Mouse (Mus musculus): ENCODE data around the gene Ino80b.

Ino80b gene

GRCm38 (mm10) chr6:83141636-83142035 lies 16.4 kb upstream of the Ino80b start:
- DNase-seq (ENCODE audit: low read depth, low spot score) = peak; percentile 44

GRCm38 (mm10) chr6:83140044-83140443 lies 14.8 kb upstream of the Ino80b start:
- DNase-seq (ENCODE audit: low read depth, low spot score) = no peak

- DNase-seq (ENCODE audit: low read depth, low spot score) = peak; percentile 86
Measured at GRCm38 (mm10) chr6:83138056-83138455, 12.8 kb upstream of the Ino80b start.

GRCm38 (mm10) chr6:83137576-83137950 lies 12.3 kb upstream of the Ino80b start:
- peak; percentile 98 for DNase-seq (ENCODE audit: low read depth, low spot score)

- DNase-seq (ENCODE audit: low read depth, low spot score) = peak; percentile 82
Measured at GRCm38 (mm10) chr6:83136881-83137575, 11.8 kb upstream of the Ino80b start.

GRCm38 (mm10) chr6:83136291-83136880 lies 11.2 kb upstream of the Ino80b start:
- peak; percentile 80 for DNase-seq (ENCODE audit: low read depth, low spot score)

GRCm38 (mm10) chr6:83135571-83136161 lies 10.4 kb upstream of the Ino80b start:
- no peak for DNase-seq (ENCODE audit: low read depth, low spot score)

GRCm38 (mm10) chr6:83134951-83135513 lies 9.8 kb upstream of the Ino80b start, which contains the start of gene Rtkn:
Rtkn (plus strand) TSS chr6:83135463.
- no peak for DNase-seq (ENCODE audit: low read depth, low spot score)

- no peak for DNase-seq (ENCODE audit: low read depth, low spot score)
Measured at GRCm38 (mm10) chr6:83134226-83134625, 9.0 kb upstream of the Ino80b start.

GRCm38 (mm10) chr6:83132176-83132919 lies 7.1 kb upstream of the Ino80b start:
- no peak for DNase-seq (ENCODE audit: low read depth, low spot score)

- no peak for DNase-seq (ENCODE audit: low read depth, low spot score)
Measured at GRCm38 (mm10) chr6:83131469-83132034, 6.3 kb upstream of the Ino80b start.

GRCm38 (mm10) chr6:83127419-83127818 lies 2.2 kb upstream of the Ino80b start:
- DNase-seq (ENCODE audit: low read depth, low spot score) = no peak

- peak; percentile 99 for DNase-seq (ENCODE audit: low read depth, low spot score)
Measured at GRCm38 (mm10) chr6:83124851-83125312, 349 bp downstream of the Ino80b start.

- no peak for DNase-seq (ENCODE audit: low read depth, low spot score)
Measured at GRCm38 (mm10) chr6:83122961-83123360, 2.3 kb downstream of the Ino80b start.

- DNase-seq (ENCODE audit: low read depth, low spot score) = no peak
Measured at GRCm38 (mm10) chr6:83121863-83122710, 3.1 kb downstream of the Ino80b start.

GRCm38 (mm10) chr6:83120930-83121862 lies 4.0 kb downstream of the Ino80b start, which contains the start of gene Wbp1:
Wbp1 (minus strand) TSS chr6:83121559.
- DNase-seq (ENCODE audit: low read depth, low spot score) = peak; percentile 100

- no peak for DNase-seq (ENCODE audit: low read depth, low spot score)
Measured at GRCm38 (mm10) chr6:83119734-83120051, 5.5 kb downstream of the Ino80b start.

GRCm38 (mm10) chr6:83118825-83119733 lies 6.2 kb downstream of the Ino80b start:
- no peak for DNase-seq (ENCODE audit: low read depth, low spot score)

Data from 3T3-L1 (cell line).